Mouse (Mus musculus) limb, embryonic 13.5 days (tissue): ENCODE measurements at regions not wholly inside any gene's neighbourhood (a gene's known extent, or its start where the extent isn't known, plus 50 kb on each side); places are given as distances from the start of the nearest gene placed in this dataset.
"Not testable (repeated sequence)": the region's sequence is repeated elsewhere in the genome, so short reads cannot be mapped to it uniquely, and the experiment has no call there.

Source experiments
- ATAC-seq: fragments of 200-750 bp; cut with Nextera tagmentation; 2 replicates; pipeline ENCODE4 v1.8.0; 2017; ENCODE audit warnings: low read depth, moderate number of reproducible peaks, moderate TSS enrichment; ENCODE audit not compliant: low FRiP score
- H3K27ac ChIP-seq: fragments of 300-500 bp; sonication (generic); 2 replicates; pipeline ENCODE4 v1.5.1; 2015; ENCODE audit warnings: inconsistent platforms, mild to moderate bottlenecking, moderate library complexity
- H3K27me3 ChIP-seq: fragments of 300-500 bp; sonication (generic); 2 replicates; pipeline ENCODE4 v1.6.1; 2015; ENCODE audit warnings: mild to moderate bottlenecking, inconsistent platforms
- H3K36me3 ChIP-seq: fragments of 300-500 bp; sonication (generic); 2 replicates; pipeline ENCODE4 v1.6.1; 2015; ENCODE audit warnings: inconsistent platforms, mild to moderate bottlenecking, moderate library complexity
- H3K4me1 ChIP-seq: fragments of 300-500 bp; sonication (generic); 2 replicates; pipeline ENCODE4 v1.6.1; 2015; ENCODE audit warnings: inconsistent platforms
- H3K4me2 ChIP-seq: fragments of 300-500 bp; sonication (generic); replicated peaks from 2 replicates; pipeline ENCODE4 v1.6.1; 2015; ENCODE audit warnings: inconsistent platforms, mild to moderate bottlenecking, moderate library complexity
- H3K4me3 ChIP-seq: fragments of 300-500 bp; sonication (generic); 2 replicates; pipeline ENCODE4 v1.5.1; 2015; ENCODE audit warnings: moderate library complexity, mild to moderate bottlenecking, inconsistent platforms
- H3K9ac ChIP-seq: fragments of 300-500 bp; sonication (generic); 2 replicates; pipeline ENCODE4 v1.6.1; 2015; ENCODE audit warnings: mild to moderate bottlenecking, inconsistent platforms
- H3K9me3 ChIP-seq: fragments of 300-500 bp; sonication (generic); 2 replicates; pipeline ENCODE4 v1.6.1; 2016; ENCODE audit warnings: inconsistent platforms
- WGBS: fragments of 180-500 bp; shearing (Covaris S2); methylation state at CpG from one replicate; pipeline ENCODE4 v1.1.7; 2015; 5-methylcytosine and 5-hydroxymethylcytosine counted together

GRCm38 (mm10) chr3:60813485-60813884 lies 189.1 kb upstream of the P2ry1 start:
- Histone ChIP-seq H3K27ac (no peak overlapping the region), H3K9ac (no peak overlapping the region), H3K4me2 (no peak overlapping the region), H3K4me1 (0 out of 2 replicates have a peak, but pooled peaks cover 5% of the 10 kb centered on the region), H3K9me3 (no peaks in the 10 kb centered on the region), H3K4me3 (no peak overlapping the region), H3K27me3 (no peaks in the 10 kb centered on the region), H3K36me3 (no peaks in the 10 kb centered on the region)
- no peak for ATAC-seq
- WGBS: 61% methylated on average over 3 of the region's 3 CpGs

DNA sequence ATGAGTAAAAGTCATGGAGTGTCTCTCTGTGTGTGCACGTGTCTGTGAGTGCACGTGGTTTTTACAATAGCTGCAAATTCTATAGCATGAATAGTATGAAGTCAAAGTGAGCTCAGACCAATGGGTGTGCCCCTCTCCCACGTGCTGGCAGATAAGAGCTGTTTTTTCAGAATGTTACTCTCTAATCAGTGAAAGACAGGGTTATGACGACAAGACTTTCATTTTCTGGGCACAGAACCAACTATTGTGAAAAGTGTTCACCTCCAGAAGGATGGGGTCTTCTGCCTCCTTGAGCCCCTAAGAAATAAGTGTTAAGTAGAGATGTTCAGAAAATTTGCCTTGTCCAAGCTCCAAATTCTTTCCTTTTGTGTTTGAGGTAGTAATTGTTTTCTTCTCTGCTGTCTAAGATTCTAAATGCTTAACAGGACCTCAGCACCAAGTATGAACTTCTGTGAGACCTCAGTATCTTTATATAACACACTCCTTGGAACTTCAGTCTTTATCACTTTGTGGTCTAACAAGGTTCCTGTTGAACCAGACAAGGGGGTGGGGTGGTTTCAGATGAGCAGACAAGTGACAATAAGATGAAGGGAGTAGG lies 182.8 kb upstream of the P2ry1 start:
- Histone ChIP-seq H3K27ac (no peak overlapping the region), H3K9ac (no peak overlapping the region), H3K36me3 (no peaks in the 10 kb centered on the region), H3K27me3 (no peaks in the 10 kb centered on the region), H3K4me2 (no peak overlapping the region), H3K4me1 (no peaks in the 10 kb centered on the region), H3K9me3 (no peaks in the 10 kb centered on the region), H3K4me3 (no peak overlapping the region)
- 83% methylated on average over 4 of the region's 4 CpGs for WGBS
- ATAC-seq: no peak

DNA sequence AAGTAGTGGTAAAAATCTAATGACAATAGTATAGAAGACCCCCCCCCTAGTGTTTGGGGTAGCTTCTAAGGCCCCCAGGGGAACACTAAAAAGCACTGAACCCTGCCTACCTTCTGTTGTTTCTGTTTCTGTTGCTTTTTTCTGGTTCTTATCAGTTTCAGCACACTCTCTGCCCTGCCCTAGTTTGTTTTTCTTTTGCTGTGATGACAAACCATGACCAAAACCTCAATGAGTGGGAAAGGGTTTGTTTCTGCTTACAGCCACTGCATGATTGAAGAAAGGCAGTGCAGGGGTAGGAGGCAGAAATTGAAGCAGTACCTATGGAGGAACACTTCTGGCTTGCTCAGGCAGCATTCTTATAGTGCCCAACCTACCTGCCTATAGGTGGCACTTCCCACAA lies 181.1 kb upstream of the P2ry1 start:
- Histone ChIP-seq H3K36me3 (no peaks in the 10 kb centered on the region), H3K27ac (no peak overlapping the region), H3K4me1 (no peaks in the 10 kb centered on the region), H3K9me3 (no peaks in the 10 kb centered on the region), H3K9ac (no peak overlapping the region), H3K4me3 (no peak overlapping the region), H3K27me3 (no peaks in the 10 kb centered on the region), H3K4me2 (no peak overlapping the region)
- no peak for ATAC-seq

DNA sequence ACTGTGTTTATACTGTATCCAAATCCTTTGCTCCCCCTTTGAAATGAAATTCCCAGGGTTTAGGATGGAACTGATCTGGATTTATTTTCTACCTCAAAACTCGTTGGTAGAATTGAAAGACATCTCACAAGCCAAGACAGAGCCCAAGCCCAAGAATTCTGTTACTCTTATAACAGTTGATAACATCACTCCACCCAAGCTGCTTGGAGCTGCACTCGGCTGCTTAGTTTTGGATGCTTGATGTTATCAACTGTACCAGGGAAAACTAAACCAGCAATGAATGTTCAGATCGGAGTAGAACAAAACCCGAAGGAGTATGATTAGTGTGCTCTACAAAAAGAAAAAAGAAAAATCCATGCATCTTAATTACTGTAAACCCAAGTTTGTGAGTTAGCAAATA lies 175.8 kb upstream of the P2ry1 start:
- Histone ChIP-seq H3K36me3 (no peaks in the 10 kb centered on the region), H3K4me1 (no peaks in the 10 kb centered on the region), H3K9me3 (no peaks in the 10 kb centered on the region), H3K9ac (no peak overlapping the region), H3K4me3 (no peak overlapping the region), H3K27me3 (no peaks in the 10 kb centered on the region), H3K4me2 (no peak overlapping the region), H3K27ac (no peak overlapping the region)
- ATAC-seq: no peak
- 71% methylated on average over 4 of the region's 4 CpGs for WGBS

DNA sequence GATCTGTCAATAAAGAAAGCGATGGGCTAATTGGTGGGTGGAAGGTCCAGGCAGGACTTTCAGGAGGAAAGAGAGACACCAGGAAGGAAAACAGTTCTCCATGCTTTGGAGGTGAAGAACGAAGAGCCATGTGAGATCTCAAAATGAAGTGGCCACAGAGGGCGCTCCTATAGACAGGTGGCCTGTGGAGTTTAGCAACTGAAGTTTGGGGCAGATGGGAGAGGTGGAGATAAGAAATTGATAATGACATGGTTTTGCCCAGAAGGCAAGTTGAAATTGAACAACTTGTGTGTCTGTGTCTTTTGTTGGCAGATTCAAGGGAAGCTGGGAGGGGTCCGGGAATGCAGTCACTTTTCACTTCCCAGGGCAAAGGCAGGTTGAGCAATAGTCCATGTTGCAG lies 170.2 kb upstream of the P2ry1 start:
- no peak for ATAC-seq
- Histone ChIP-seq H3K36me3 (no peaks in the 10 kb centered on the region), H3K4me1 (no peaks in the 10 kb centered on the region), H3K9ac (no peak overlapping the region), H3K4me3 (no peak overlapping the region), H3K4me2 (no peak overlapping the region), H3K27me3 (no peaks in the 10 kb centered on the region), H3K27ac (no peak overlapping the region), H3K9me3 (no peaks in the 10 kb centered on the region)
- WGBS: 83% methylated on average over 4 of the region's 4 CpGs

- H3K27ac ChIP-seq: no peak overlapping the region
- H3K4me1 ChIP-seq: no peaks in the 10 kb centered on the region
- H3K4me3 ChIP-seq: no peak overlapping the region
- H3K27me3 ChIP-seq: no peaks in the 10 kb centered on the region
- no peak overlapping the region for H3K9ac ChIP-seq
- ATAC-seq: no peak
- H3K4me2 ChIP-seq: no peak overlapping the region
- WGBS: 90% methylated on average over 1 of the region's 1 CpGs
- H3K36me3 ChIP-seq: no peaks in the 10 kb centered on the region
- H3K9me3 ChIP-seq: no peaks in the 10 kb centered on the region
These were observed 160.7 kb upstream of the P2ry1 start for GRCm38 (mm10) chr3:60841895-60842294.

- 76% methylated on average over 2 of the region's 2 CpGs for WGBS
- Histone ChIP-seq H3K4me2 (no peak overlapping the region), H3K27ac (no peak overlapping the region), H3K4me3 (no peak overlapping the region), H3K4me1 (no peaks in the 10 kb centered on the region), H3K36me3 (no peaks in the 10 kb centered on the region), H3K9me3 (no peaks in the 10 kb centered on the region), H3K27me3 (no peaks in the 10 kb centered on the region), H3K9ac (no peak overlapping the region)
- no peak for ATAC-seq
These were observed 157.3 kb upstream of the P2ry1 start for GRCm38 (mm10) chr3:60845293-60845692.

DNA sequence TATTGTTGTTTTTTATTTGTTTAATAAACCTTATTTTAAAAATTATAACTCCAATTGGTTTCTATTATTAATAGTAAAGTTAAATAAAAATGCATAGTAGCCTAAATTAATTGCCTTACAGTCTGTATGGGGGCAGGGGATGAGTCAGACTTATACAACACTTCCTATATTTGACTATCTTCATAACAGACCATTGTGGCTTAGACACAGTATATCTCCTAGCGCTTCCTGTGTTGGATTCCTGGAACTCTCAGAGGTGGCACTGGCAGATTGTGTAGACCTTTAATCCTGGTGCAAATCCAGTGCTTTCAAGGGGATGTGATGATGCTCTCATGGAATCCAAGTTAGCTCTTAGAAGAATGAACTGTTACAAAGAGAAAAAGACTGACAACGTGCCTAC lies 154.2 kb upstream of the P2ry1 start:
- H3K36me3 ChIP-seq: no peaks in the 10 kb centered on the region
- no peaks in the 10 kb centered on the region for H3K4me1 ChIP-seq
- H3K27me3 ChIP-seq: no peaks in the 10 kb centered on the region
- no peak overlapping the region for H3K4me3 ChIP-seq
- H3K4me2 ChIP-seq: no peak overlapping the region
- no peak overlapping the region for H3K27ac ChIP-seq
- no peak overlapping the region for H3K9ac ChIP-seq
- no peak for ATAC-seq
- H3K9me3 ChIP-seq: no peaks in the 10 kb centered on the region
- 87% methylated on average over 2 of the region's 2 CpGs for WGBS

DNA sequence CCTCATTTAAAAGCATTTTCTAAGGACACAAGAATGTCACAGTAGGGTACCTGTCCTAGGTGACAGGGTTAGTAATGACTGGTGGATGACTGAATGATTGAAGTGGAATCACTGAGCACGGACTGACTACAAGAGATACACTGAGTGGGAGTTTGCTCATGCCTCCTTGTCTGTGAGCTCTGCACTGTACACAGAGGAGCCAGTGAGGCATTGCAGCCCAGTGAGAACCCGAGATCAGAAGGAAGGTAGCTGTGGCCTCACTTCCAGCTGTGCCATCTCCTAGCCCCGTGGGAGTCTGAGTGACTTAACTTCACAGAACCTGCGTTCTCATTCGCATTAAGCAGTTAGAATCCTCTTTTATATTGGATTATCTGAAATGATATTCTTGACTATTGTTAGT lies 148.8 kb upstream of the P2ry1 start:
- H3K4me3 ChIP-seq: no peak overlapping the region
- WGBS: 63% methylated on average over 5 of the region's 5 CpGs
- H3K36me3 ChIP-seq: no peaks in the 10 kb centered on the region
- H3K4me2 ChIP-seq: no peak overlapping the region
- H3K9ac ChIP-seq: no peak overlapping the region
- no peaks in the 10 kb centered on the region for H3K9me3 ChIP-seq
- ATAC-seq: no peak
- no peak overlapping the region for H3K27ac ChIP-seq
- H3K27me3 ChIP-seq: no peaks in the 10 kb centered on the region
- H3K4me1 ChIP-seq: no peaks in the 10 kb centered on the region

GRCm38 (mm10) chr3:60855734-60856133 lies 146.9 kb upstream of the P2ry1 start:
- ATAC-seq: no peak
- no peak overlapping the region for H3K27ac ChIP-seq
- no peak overlapping the region for H3K9ac ChIP-seq
- 63% methylated on average over 2 of the region's 2 CpGs for WGBS
- H3K4me1 ChIP-seq: no peaks in the 10 kb centered on the region
- H3K4me3 ChIP-seq: no peak overlapping the region
- H3K4me2 ChIP-seq: no peak overlapping the region
- no peaks in the 10 kb centered on the region for H3K9me3 ChIP-seq
- no peaks in the 10 kb centered on the region for H3K36me3 ChIP-seq
- H3K27me3 ChIP-seq: no peaks in the 10 kb centered on the region

DNA sequence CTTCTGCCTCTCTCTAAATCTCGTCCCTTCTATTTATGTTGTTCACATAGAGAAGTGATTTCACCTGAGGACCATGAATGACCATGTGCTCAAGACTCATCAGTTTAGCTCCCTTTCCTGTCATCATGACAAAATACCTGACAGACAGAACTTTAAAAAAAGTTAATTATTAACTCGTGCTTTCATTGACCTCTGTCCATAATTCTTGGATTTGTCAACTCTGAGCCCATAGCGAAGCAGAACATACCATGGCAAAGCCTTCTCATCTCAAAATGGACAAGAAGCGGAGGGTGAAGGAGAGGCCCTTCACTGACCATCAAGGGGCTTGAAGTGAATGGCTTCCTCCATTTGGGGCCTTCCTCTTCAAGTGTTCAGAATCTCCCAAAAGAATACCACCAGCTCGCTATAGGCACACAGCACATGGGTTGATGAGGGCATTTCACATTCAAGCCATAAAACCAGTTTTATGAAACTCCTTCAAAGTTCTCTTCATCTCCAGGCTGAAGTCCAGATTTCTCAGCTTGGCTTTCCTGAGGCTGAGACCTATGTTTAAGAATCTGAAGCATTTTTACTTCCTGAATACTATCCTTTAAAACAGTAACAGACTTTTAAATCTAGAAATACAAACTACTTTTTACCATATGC lies 144.0 kb upstream of the P2ry1 start:
- H3K27me3 ChIP-seq: no peaks in the 10 kb centered on the region
- no peak overlapping the region for H3K27ac ChIP-seq
- no peaks in the 10 kb centered on the region for H3K4me1 ChIP-seq
- H3K4me2 ChIP-seq: no peak overlapping the region
- ATAC-seq: no peak
- H3K36me3 ChIP-seq: no peaks in the 10 kb centered on the region
- H3K9me3 ChIP-seq: no peaks in the 10 kb centered on the region
- 81% methylated on average over 5 of the region's 5 CpGs for WGBS
- H3K4me3 ChIP-seq: no peak overlapping the region
- no peak overlapping the region for H3K9ac ChIP-seq

- no peaks in the 10 kb centered on the region for H3K4me1 ChIP-seq
- WGBS: 90% methylated on average over 3 of the region's 3 CpGs
- H3K36me3 ChIP-seq: no peaks in the 10 kb centered on the region
- no peak overlapping the region for H3K9ac ChIP-seq
- H3K27me3 ChIP-seq: no peaks in the 10 kb centered on the region
- H3K4me3 ChIP-seq: no peak overlapping the region
- ATAC-seq: no peak
- no peak overlapping the region for H3K27ac ChIP-seq
- no peaks in the 10 kb centered on the region for H3K9me3 ChIP-seq
- H3K4me2 ChIP-seq: no peak overlapping the region
These were observed 143.5 kb upstream of the P2ry1 start for GRCm38 (mm10) chr3:60859119-60859515.

DNA sequence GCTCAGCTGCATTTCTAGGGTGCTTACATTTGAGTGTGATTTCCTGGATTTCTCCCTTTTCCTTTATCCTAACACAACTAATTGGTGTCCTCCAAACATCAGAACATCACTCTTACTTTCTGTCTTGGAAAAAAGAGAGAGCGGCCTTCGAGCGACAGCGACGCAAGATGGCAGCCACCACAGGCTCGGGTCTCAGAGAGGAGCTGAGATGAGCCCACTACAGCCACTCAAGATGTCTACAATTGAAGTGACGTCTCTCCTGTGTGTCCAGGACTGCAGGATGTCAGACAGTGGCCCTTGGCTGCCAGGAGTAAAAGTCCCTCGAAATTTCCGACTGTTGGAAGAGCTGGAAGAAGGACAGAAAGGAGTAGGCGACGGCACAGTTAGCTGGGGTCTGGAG lies 125.7 kb upstream of the P2ry1 start:
- not testable (repeated sequence) for H3K9me3 ChIP-seq, H3K4me2 ChIP-seq, H3K27me3 ChIP-seq, H3K27ac ChIP-seq, H3K9ac ChIP-seq, H3K36me3 ChIP-seq, ATAC-seq, H3K4me1 ChIP-seq, H3K4me3 ChIP-seq
- 92% methylated on average over 11 of the region's 11 CpGs for WGBS
